Mouse (Mus musculus): ENCODE results near the gene Spata9. TPM values are rescaled to one million over a fixed set of nuclear protein-coding genes. Genes with fewer than 3 reads are reported as not detected.

The Spata9 gene
- polyA plus RNA-seq, 1 experiment from 2014 or later, result 3.4 TPM

DNA sequence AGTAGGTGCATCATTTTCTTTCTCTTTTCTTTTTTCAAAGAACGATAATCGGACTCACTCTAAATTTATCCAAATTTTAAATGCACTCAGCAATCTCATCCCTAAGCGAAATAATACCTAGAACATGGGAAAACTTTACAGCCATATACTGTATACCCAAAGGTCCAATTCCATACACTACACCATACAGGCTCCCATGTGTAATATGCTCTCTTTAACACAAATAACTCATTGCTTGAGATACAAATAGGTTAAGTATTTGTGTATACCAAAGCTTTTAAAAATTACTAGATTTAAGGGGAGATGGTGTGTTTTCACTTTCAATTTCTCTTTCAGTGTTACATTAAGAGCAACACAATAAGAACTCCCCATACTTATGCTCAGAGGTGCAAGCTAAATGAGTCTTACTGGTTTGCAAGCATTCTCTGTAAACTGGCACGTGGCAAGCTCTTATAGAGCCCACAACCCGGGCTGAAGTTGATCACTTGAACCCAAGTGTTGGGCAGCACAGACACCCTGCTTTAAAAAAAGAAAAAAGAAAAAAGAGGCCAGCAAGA is 52.0 kb downstream of the Spata9 start:
- H3K4me2 ChIP-seq (ENCODE audit: low read depth, low read length), result peak overlapping the region; percentile 61
- H3K9ac ChIP-seq (replicated peaks; ENCODE audit: low read depth, low read length), result peak overlapping the region; percentile 17; the same call in 1 of the 2 replicates
- no peak overlapping the region; the same call in 1 of the 2 replicates for H3K27ac ChIP-seq (ENCODE audit: low read depth, low read length)
- peak; percentile 65 for ATAC-seq (ENCODE audit: low read depth)
- H3K27me3 ChIP-seq (ENCODE audit: control insufficient read depth, insufficient read depth, low read length), result no peaks in the 10 kb centered on the region
- peak overlapping the region; percentile 74 for H3K4me3 ChIP-seq (ENCODE audit: low read depth, low read length)
- peaks cover 3% of the 10 kb centered on the region; the same call in 1 of the 2 replicates for H3K4me1 ChIP-seq (ENCODE audit: control insufficient read depth, insufficient read depth, low read length)
- WGBS, result 46% methylated on average over 5 of the region's 5 CpGs
- H3K36me3 ChIP-seq (ENCODE audit: control insufficient read depth, insufficient read depth, low read length), result no peaks in the 10 kb centered on the region
- no peaks in the 10 kb centered on the region for H3K9me3 ChIP-seq (ENCODE audit: control insufficient read depth, low read length)

DNA sequence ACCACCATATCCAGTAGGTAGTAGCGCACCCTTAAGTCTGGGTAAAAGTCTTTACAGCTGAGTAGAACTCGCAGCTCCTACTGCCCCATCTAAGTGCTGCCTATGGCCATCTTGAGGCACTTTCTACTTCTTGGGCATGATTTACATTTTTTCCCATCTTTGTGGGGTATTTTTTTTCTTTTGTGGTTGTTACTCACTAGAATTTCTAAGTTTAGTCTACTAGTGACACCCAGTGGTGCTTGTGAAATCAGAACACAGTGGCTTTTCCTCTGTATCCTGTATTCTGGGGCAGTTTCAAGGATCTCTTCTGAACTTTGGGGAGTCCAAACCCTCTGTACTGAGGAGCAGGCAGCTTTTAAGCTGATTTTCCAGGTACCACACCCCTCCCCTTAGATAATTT is 54.8 kb downstream of the Spata9 start:
- Histone ChIP-seq H3K4me2 (ENCODE audit: low read depth, low read length) (no peak overlapping the region), H3K4me3 (ENCODE audit: low read depth, low read length) (no peak overlapping the region), H3K9ac (replicated peaks; ENCODE audit: low read depth, low read length) (no peak overlapping the region), H3K27me3 (ENCODE audit: control insufficient read depth, insufficient read depth, low read length) (no peaks in the 10 kb centered on the region), H3K9me3 (ENCODE audit: control insufficient read depth, low read length) (no peaks in the 10 kb centered on the region), H3K36me3 (ENCODE audit: control insufficient read depth, insufficient read depth, low read length) (no peaks in the 10 kb centered on the region), H3K27ac (ENCODE audit: low read depth, low read length) (no peak overlapping the region), H3K4me1 (ENCODE audit: control insufficient read depth, insufficient read depth, low read length) (peaks cover 3% of the 10 kb centered on the region; the same call in 1 of the 2 replicates)
- no peak for ATAC-seq (ENCODE audit: low read depth)
- WGBS, result 98% methylated on average over 2 of the region's 2 CpGs

GRCm38 (mm10) chr13:76024588-76024987 is 57.6 kb downstream of the Spata9 start:
- H3K9ac ChIP-seq (replicated peaks; ENCODE audit: low read depth, low read length), result no peak overlapping the region
- H3K4me1 ChIP-seq (ENCODE audit: control insufficient read depth, insufficient read depth, low read length), result no peaks in the 10 kb centered on the region
- no peak overlapping the region for H3K4me3 ChIP-seq (ENCODE audit: low read depth, low read length)
- H3K36me3 ChIP-seq (ENCODE audit: control insufficient read depth, insufficient read depth, low read length), result no peaks in the 10 kb centered on the region
- WGBS, result 87% methylated on average over 3 of the region's 3 CpGs
- H3K27ac ChIP-seq (ENCODE audit: low read depth, low read length), result no peak overlapping the region
- no peaks in the 10 kb centered on the region for H3K9me3 ChIP-seq (ENCODE audit: control insufficient read depth, low read length)
- H3K27me3 ChIP-seq (ENCODE audit: control insufficient read depth, insufficient read depth, low read length), result no peaks in the 10 kb centered on the region
- H3K4me2 ChIP-seq (ENCODE audit: low read depth, low read length), result no peak overlapping the region
- no peak for ATAC-seq (ENCODE audit: low read depth)

GRCm38 (mm10) chr13:76042455-76042854 is 75.5 kb downstream of the Spata9 start:
- 76% methylated on average over 1 of the region's 1 CpGs for WGBS
- no peak for ATAC-seq (ENCODE audit: low read depth)

DNA sequence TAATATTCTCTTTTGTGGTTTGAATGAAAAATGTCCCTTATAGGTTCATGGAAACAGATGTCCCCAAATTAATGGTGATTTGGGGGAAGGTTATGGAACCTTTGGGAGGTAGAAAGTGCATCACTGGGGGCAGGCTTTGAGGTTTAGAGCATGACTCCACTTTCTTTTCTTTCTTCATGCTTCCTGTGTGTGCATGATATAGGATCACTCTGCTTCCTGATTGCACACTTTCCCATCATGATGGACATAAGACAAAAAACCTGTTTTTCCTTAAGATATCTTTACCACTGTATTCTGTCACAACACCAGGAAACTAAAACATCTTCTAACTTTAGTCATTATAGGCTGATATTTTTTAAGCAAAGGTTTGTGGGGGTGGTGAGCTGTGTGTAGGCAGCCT is 78.0 kb downstream of the Spata9 start:
- ATAC-seq (ENCODE audit: low read depth), result no peak
- H3K4me2 ChIP-seq (ENCODE audit: low read depth, low read length), result no peak overlapping the region

More at GRCm38 (mm10) chr13:76042455-76042854, 75.5 kb downstream of the Spata9 start:
- Histone ChIP-seq H3K9me3 (ENCODE audit: control insufficient read depth, low read length) (no peaks in the 10 kb centered on the region), H3K4me1 (ENCODE audit: control insufficient read depth, insufficient read depth, low read length) (no peaks in the 10 kb centered on the region), H3K27ac (ENCODE audit: low read depth, low read length) (no peak overlapping the region), H3K36me3 (ENCODE audit: control insufficient read depth, insufficient read depth, low read length) (no peaks in the 10 kb centered on the region), H3K9ac (replicated peaks; ENCODE audit: low read depth, low read length) (no peak overlapping the region), H3K4me3 (ENCODE audit: low read depth, low read length) (no peak overlapping the region), H3K4me2 (ENCODE audit: low read depth, low read length) (no peak overlapping the region), H3K27me3 (ENCODE audit: control insufficient read depth, insufficient read depth, low read length) (no peaks in the 10 kb centered on the region)

More for the DNA sequence above, 78.0 kb downstream of the Spata9 start:
- H3K27me3 ChIP-seq (ENCODE audit: control insufficient read depth, insufficient read depth, low read length), result no peaks in the 10 kb centered on the region
- no peak overlapping the region for H3K27ac ChIP-seq (ENCODE audit: low read depth, low read length)
- no peak overlapping the region for H3K4me3 ChIP-seq (ENCODE audit: low read depth, low read length)
- H3K9ac ChIP-seq (replicated peaks; ENCODE audit: low read depth, low read length), result no peak overlapping the region
- no peaks in the 10 kb centered on the region for H3K36me3 ChIP-seq (ENCODE audit: control insufficient read depth, insufficient read depth, low read length)
- H3K9me3 ChIP-seq (ENCODE audit: control insufficient read depth, low read length), result no peaks in the 10 kb centered on the region
- no peaks in the 10 kb centered on the region for H3K4me1 ChIP-seq (ENCODE audit: control insufficient read depth, insufficient read depth, low read length)

Other genes with a start within 250 kb of the Spata9 start
- 71.9 and 81.8 TPM in 2 replicates for gene Glrx, start 127.3 kb upstream of the Spata9 start, polyA plus RNA-seq (2014; fragmentation: Nextera tagmentation; extraction: Ambion mirVana)
- gene Rhobtb3, start 23.2 kb upstream of the Spata9 start, polyA plus RNA-seq (2014; fragmentation: Nextera tagmentation; extraction: Ambion mirVana), result 29.3 and 32.2 TPM in 2 replicates
- 18.6 and 23.4 TPM in 2 replicates for gene Rfesd, start 51.6 kb downstream of the Spata9 start, polyA plus RNA-seq (2014; fragmentation: Nextera tagmentation; extraction: Ambion mirVana)
- gene Gpr150, start 89.8 kb downstream of the Spata9 start, polyA plus RNA-seq (2014; fragmentation: Nextera tagmentation; extraction: Ambion mirVana), result 2.6 and 3.0 TPM in 2 replicates
- gene Arsk, start 131.5 kb downstream of the Spata9 start, polyA plus RNA-seq (2014; fragmentation: Nextera tagmentation; extraction: Ambion mirVana), result 5.4 and 6.9 TPM in 2 replicates
- 17.2 and 17.9 TPM in 2 replicates for gene Ttc37, start 131.6 kb downstream of the Spata9 start, polyA plus RNA-seq (2014; fragmentation: Nextera tagmentation; extraction: Ambion mirVana)